8 mouse cellular contexts compared by ENCODE assay signal in genomic region chr3:88774939-88775841, GRCm38 (mm10). TPM values are rescaled to one million over a fixed set of nuclear protein-coding genes. Genes with fewer than 3 reads are reported as not detected.
DNase-seq lines count a peak whose midpoint lies in the region; ATAC-seq and TF ChIP-seq lines count a peak whose summit lies in the region.
"Not testable (repeated sequence)": the region's sequence is repeated elsewhere in the genome, so short reads cannot be mapped to it uniquely, and the experiment has no call there.

TSS of gene Syt11 (minus strand) at chr3:88775164.

- intact Hi-C loops in heart, adult 2 months (cut with DNase I); left cerebral cortex, postnatal 36 days (cut with DNase I): not testable (repeated sequence)

- H3K9ac ChIP-seq in heart, adult 2 months (ENCODE audit: low read depth, low read length) = peak within 1 kb of the TSS; percentile 73
- H3K9ac ChIP-seq in intestine, embryonic 16.5 days (ENCODE audit: low read depth, low read length) = peak within 1 kb of the TSS; percentile 49; the same call in 1 of the 2 replicates

- not testable (repeated sequence) for H3K27me3 ChIP-seq in embryonic facial prominence, embryonic 10.5 days (replicated peaks; ENCODE audit: low read depth, poor library complexity, severe bottlenecking); heart, adult 2 months (ENCODE audit: control insufficient read depth, insufficient read depth, low read length); intestine, embryonic 16.5 days (replicated peaks; ENCODE audit: control insufficient read depth, insufficient read depth, low read length); megakaryocyte, embryonic 14.5 days (replicated peaks)

- TF ChIP-seq EP300 in heart, adult 2 months (IDR thresholded peaks at IDR 0.05; ENCODE audit: insufficient read depth, low read depth, low read length) = not testable (repeated sequence)

- not testable (repeated sequence) for TF ChIP-seq CTCF in heart, adult 2 months (IDR thresholded peaks at IDR 0.05)

- H3K4me1 ChIP-seq in embryonic facial prominence, embryonic 10.5 days; heart, adult 2 months (ENCODE audit: control insufficient read depth, insufficient read depth, low read length); intestine, embryonic 16.5 days (ENCODE audit: control insufficient read depth, insufficient read depth, low read length); megakaryocyte, embryonic 14.5 days: not testable (repeated sequence)

- ATAC-seq in intestine, embryonic 16.5 days = peak; percentile 79

- peak within 1 kb of the TSS; percentile 57 for H3K4me3 ChIP-seq in embryonic facial prominence, embryonic 10.5 days
- peak within 1 kb of the TSS; percentile 46 for H3K4me3 ChIP-seq in heart, adult 2 months
- H3K4me3 ChIP-seq in intestine, embryonic 16.5 days (ENCODE audit: low read length) = peak within 1 kb of the TSS; percentile 39
- peak within 1 kb of the TSS; percentile 90 for H3K4me3 ChIP-seq in megakaryocyte, embryonic 14.5 days (replicated peaks)

- H3K4me2 ChIP-seq in intestine, embryonic 16.5 days (ENCODE audit: low read depth, low read length) = peak within 1 kb of the TSS; percentile 45

- H3K27ac ChIP-seq in embryonic facial prominence, embryonic 10.5 days (replicated peaks) = peak within 1 kb of the TSS; percentile 85
- H3K27ac ChIP-seq in heart, adult 2 months = peak within 1 kb of the TSS; percentile 57
- H3K27ac ChIP-seq in intestine, embryonic 16.5 days (ENCODE audit: low read length) = not testable (repeated sequence)

- DNase-seq in 3T3-L1 (ENCODE audit: low read depth, low spot score) = peak; percentile 67
- DNase-seq in adrenal gland, adult 2 months = peak; percentile 55
- peak; percentile 45 for DNase-seq in embryonic facial prominence, embryonic 10.5 days (ENCODE audit: low spot score)
- DNase-seq in heart, adult 2 months = peak; percentile 56 to 64
- DNase-seq in left cerebral cortex, postnatal 36 days (ENCODE audit: low spot score in 2 of 2) = peak; percentile 41 to 57
- DNase-seq in retina, postnatal 1 day = peak; percentile 55

- 4% methylated on average over 46 of the region's 51 CpGs for WGBS in embryonic facial prominence, embryonic 10.5 days
- 5% methylated on average over 40 of the region's 51 CpGs for WGBS in heart, adult 2 months
- 5% methylated on average over 35 of the region's 51 CpGs for WGBS in intestine, embryonic 16.5 days

- H3K79me2 ChIP-seq in heart, adult 2 months (replicated peaks; ENCODE audit: control insufficient read depth, insufficient read depth, low read length) = not testable (repeated sequence)

- H3K36me3 ChIP-seq in embryonic facial prominence, embryonic 10.5 days (replicated peaks) = peaks cover 15% of the 10 kb centered on the region
- H3K36me3 ChIP-seq in heart, adult 2 months (ENCODE audit: control insufficient read depth, insufficient read depth, low read length); intestine, embryonic 16.5 days (ENCODE audit: control insufficient read depth, insufficient read depth, low read length); megakaryocyte, embryonic 14.5 days (replicated peaks; ENCODE audit: low read length): not testable (repeated sequence)

- TF ChIP-seq POLR2A in heart, adult 2 months (IDR thresholded peaks at IDR 0.05; ENCODE audit: insufficient read depth, low read depth, low read length) = peak; percentile 67; the same call in 1 of the 2 replicates

- not testable (repeated sequence) for H3K9me3 ChIP-seq in embryonic facial prominence, embryonic 10.5 days; intestine, embryonic 16.5 days (ENCODE audit: control insufficient read depth, low read length); megakaryocyte, embryonic 14.5 days

RNA-seq across cellular contexts. Expression of gene Syt11, which starts in this region (rescaled TPM):
- total RNA-seq in adrenal gland, adult 2 months (2021) = 10 to 100 TPM; 10.1 to 15.1 TPM
- 5.1 and 5.7 TPM in 2 replicates for polyA plus RNA-seq in adrenal gland, adult 2 months (2012; rRNA removed)
- 52.4 and 59.1 TPM in 2 replicates for polyA plus RNA-seq in embryonic facial prominence, embryonic 10.5 days (2016; fragmentation: Nextera tagmentation; extraction: Ambion mirVana)
- 1 to 10 TPM; 6.6 to 7.9 TPM for total RNA-seq in heart, adult 2 months (2021)
- 10.2 and 18.2 TPM in 2 replicates for polyA plus RNA-seq in heart, adult 2 months (2012; rRNA removed)
- 15.8 and 18.8 TPM in 2 replicates for polyA plus RNA-seq in intestine, embryonic 16.5 days (2015; fragmentation: Nextera tagmentation; extraction: Ambion mirVana)
- 100 to 1,000 TPM; 498 to 620 TPM for total RNA-seq in left cerebral cortex, postnatal 36 days (2021)
- polyA plus RNA-seq in megakaryocyte, embryonic 14.5 days (2012; ENCODE audit: insufficient read depth, low replicate concordance) = 10.9 and 16.6 TPM in 2 replicates

Comparison
In these comparisons a context has a peak if more than half of its experiments do, and no peak if none do; other contexts are left out.
1. RNA of gene Syt11 (total RNA-seq): 498 to 620 TPM in left cerebral cortex, postnatal 36 days; 10.1 to 15.1 TPM in adrenal gland, adult 2 months and 6.6 to 7.9 TPM in heart, adult 2 months; every median in the first group is over 10 times any median in the second.
2. H3K4me3 ChIP-seq: peak in every context shown above with its lines; median percentile 90 in megakaryocyte, embryonic 14.5 days; 57 in embryonic facial prominence, embryonic 10.5 days; 46 in heart, adult 2 months; 39 in intestine, embryonic 16.5 days.
3. Peak in every context shown above with its lines, with median percentiles within 50 percentile points of each other: DNase-seq.